Mouse (Mus musculus) cerebellum, postnatal 25 days (tissue): ENCODE measurements at regions not wholly inside any gene's neighbourhood (a gene's known extent, or its start where the extent isn't known, plus 50 kb on each side); places are given as distances from the start of the nearest gene placed in this dataset.

Experiments
- DNase-seq, 2 experiments: peaks; one replicate each; pipeline ENCODE4 v3.0.0; 2021; ENCODE audit warnings: mixed read lengths in 2 of 2

DNA sequence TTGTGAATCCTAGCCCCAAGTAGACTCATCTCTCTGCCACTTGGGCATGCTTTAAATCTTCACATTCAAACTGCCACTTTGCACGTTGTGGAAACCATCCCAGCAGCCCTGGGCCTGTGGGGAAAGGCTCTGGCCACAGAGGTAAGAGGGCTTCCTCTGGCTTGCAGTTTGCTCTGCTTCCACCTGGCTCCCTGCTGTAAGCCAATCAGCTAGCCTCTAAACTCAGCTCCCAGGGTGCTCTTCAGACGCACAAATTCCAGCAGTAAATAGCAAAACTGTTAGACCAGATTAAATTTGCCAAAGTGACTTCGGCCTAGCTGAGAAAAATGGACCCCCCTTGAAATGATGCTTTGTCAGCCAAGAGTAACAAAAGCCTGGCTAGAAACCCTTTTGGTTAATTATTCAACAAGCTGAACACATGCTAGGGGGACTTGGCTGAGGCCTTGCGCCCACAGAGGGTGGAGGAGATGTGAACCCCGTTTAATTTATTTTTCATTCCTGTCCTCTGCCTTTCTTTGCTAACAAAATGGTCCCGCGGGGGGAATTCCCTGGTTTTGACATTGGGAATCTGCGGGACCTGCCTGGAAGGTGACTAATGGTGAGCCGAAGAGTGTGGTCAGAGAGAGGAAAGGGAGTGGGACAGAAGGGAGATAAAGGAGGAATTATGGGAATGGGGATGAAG, 84.1 kb upstream of the Cops8 start:
- DNase-seq: no peak

DNA sequence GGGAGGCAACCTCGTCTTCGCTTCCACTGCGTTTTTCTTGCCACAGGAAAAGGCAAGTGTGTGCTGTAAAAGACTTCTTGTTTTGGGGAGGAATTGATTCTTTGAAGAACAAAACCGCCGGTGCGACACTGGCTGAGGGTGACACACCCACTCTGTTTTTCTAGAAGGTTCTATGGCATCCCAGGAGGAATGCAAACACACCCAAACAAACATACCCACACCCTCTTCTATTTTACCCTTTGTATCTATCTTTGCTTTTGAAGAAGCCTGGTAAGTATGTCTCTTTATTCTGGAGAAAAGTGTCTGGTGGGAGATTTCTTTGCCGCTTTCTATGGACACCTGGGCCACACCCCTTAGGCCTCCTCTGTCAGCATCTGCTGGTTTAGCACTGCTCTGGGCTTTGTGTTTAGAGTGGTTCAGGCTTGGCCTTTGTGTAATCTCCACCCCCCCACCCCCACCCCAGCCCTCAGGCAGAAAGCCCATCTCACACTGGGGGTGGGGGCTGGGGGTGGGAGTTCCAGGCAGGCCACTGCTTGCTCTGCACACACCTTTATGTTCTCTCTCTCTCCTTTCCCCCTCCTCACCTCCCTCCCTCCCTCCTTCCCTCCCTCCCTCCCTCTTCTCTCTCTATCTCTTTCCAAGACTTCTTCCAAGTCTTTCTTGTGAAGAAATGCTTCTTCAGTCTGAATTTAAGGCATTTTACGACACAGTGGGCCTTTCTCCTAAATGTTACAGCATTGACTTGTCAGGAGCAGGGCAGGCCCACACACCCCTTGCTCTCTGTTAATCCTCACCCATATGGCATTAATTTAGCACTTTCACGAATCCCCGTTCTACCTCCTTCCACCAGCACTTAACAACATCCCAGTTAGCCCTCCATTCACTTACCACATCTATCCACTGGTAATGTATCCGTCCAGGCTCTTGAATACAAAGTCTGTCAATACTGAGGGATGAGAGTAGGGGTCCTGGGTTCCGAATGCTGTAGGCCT, 83.2 kb upstream of the Cops8 start:
- no peak for DNase-seq

DNA sequence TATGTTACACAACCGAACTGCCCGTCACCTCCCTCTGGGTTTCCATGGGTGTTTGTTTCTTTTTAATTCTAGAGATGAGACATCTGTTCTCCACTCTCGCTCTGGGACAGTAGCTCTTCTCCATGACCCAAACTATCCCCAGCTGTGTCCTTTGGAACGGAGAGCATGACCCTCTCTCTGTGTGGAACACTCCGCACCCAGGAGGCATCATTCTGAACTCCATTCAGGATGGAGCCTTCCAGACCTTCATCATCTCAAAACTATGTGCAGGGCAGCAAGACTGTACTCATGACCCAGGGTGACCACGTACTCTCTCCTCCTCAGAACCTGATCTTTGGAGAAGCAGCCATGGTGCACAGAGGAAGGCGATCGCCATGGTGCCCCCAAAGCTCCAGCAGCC, 80.5 kb upstream of the Cops8 start:
- no peak for DNase-seq

DNA sequence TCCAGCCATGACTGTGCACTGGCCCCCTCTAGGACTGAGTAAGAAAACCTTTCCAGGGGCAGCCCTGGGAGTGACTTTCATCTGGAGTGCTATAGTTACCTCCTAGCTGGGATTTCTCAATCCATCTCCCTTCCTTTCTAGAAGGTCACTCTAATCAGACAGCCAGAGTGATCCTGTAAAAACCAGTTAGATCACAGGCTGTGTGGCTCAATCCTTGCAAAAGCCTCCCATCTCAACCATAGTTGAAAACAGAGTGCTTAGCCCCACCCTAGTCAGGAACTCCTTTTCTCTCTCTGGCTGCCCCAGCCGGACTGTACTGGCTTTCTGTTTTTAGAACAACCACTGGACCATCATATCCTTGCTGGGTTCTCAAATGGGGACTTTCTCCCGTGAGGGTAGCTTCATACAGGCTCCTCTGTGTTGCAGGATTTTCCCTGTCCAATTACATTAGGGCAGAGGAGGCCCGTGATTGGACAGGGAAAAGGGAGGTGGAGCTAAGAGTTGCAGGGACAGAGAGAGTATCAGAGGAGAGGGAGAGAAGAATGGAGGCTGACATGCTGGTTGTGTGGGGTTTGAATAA, 78.0 kb upstream of the Cops8 start:
- no peak for DNase-seq

DNA sequence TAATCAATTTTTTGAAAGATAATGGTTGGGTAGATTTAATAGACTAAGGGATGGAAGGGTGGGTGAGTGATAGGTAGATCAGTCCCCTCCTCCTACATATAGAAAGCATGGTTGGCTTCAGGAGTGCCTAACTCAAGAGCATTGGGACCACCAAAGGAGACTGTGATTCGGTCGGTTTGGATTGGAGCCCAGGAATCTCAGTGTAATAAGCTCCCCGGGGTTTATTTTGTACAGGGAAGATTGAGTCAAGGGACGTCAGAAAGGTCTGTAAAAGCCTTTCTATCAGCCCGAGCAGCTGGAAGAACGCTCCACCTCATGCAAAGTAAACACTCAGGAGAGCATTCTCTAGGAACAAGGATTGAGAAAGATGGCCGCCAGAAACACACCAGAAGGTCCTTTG, 76.5 kb upstream of the Cops8 start:
- DNase-seq: no peak

DNA sequence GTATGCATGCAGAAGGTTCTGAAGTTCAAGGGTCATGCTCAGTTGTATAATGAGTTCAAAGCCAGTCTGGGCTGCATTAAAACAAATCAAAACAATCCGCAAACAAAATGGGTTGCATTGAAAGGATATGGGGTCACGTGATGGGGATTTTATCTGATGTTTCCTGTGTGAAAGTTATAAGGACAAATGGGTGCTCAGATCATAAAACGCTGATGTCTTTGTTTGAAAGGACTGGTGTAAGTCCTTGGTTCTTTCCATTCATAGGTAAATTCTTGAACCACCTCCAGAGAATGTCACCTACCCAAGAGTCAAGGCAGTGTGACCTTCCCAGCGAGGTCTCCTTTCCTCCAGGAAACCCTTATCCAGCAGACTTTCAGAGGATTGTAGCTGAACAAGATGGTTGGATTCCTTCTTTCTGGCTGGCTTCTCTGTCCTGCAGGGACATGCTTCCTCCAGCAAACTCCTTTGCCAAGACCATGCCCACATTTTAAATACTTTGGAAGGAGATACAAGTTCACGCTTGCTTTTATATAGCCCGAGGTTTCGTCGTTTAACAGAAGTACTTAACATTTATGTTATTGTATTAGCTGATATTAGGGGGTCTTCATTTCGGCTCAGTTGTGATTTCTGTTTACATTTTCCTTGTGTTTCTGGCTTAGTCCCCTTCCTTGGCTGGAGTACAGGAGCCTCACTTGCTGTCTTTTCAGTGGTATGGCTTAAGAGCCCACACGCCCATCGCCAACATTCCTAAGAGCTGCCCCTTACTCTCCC, 74.6 kb upstream of the Cops8 start:
- no peak for DNase-seq

DNA sequence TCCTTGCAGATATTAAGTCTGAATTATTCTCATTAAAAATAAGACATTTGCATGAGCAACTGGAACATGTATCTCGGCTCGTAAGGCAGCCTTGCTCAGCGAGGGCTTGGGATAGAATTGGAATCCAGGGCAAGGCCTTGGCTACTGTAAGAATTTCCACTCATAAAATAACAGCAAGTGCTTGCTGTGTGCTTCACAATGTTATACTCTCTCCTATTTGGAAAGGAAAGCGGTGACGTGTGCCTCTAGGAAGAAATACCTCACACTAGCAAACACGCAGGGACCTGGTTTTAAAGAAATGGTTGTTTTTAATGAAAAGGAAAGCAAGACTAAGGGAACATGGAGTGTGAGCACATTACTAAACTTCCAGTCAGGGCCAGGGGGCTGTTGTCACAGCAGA, 69.3 kb upstream of the Cops8 start:
- no peak for DNase-seq

DNA sequence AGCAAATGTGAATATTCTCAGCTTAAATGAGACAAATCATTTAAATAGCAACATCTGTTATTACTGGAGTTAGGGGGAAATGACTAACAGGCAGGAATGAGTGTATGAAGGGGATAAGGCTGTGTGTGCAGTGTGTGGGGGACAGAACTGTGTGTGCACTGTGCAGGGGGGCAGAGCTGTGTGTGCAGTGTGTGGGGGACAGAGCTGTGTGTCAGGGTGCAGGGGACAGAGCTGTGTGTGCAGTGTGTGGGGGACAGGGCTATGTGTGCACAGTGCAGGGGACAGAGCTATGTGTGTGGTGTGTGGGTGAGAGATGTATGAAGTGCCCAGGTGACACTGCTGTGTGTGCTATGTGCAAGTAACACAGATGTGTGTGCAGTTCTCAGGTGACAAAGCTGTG, 66.7 kb upstream of the Cops8 start:
- no peak for DNase-seq

DNA sequence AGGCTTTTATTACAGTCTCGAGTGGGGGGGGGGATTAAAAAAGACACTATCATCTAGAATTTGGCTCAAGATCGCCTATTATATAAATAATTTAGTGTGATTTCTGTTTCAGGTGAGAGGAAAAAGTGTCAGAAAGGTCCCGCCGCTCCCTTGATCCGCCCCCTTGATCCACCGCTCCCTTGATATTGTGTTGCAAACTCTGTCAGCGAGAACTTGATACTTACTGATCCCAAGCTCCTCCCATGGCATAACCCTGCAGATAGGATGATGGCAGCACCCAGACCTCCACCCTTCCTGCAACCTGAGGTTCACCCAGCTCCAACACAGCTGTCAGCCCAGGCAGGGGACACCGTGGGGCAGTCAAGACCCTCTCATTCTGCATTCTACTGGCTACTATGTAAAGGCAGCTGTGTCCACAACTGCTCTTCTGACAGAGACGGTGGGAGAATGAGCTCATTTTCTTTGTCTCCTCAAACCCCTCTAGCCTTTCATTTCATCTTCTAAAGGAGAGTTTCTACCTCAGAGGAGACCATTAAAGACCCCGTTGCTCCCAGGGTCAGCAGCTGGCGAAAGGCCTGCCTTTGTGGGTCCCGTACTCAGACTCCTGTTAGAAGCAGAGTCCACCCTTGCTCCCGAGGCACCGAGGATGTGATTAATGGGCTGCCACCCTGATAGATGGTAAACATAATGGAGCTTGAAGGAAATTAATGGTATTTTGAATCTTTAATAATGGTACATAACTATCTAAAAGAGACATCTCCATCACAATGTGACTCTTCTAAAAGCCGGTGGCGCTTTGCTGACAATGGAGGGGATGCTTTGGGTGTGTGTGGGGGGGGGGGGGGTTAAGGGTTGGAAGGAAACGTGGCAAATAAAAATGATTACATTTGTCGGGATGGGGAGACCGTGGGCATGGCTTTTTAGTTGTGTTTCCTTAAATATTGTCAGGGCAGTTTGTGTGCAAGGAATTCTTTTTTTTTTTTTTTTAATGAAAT, 58.7 kb upstream of the Cops8 start:
- no peak for DNase-seq

DNA sequence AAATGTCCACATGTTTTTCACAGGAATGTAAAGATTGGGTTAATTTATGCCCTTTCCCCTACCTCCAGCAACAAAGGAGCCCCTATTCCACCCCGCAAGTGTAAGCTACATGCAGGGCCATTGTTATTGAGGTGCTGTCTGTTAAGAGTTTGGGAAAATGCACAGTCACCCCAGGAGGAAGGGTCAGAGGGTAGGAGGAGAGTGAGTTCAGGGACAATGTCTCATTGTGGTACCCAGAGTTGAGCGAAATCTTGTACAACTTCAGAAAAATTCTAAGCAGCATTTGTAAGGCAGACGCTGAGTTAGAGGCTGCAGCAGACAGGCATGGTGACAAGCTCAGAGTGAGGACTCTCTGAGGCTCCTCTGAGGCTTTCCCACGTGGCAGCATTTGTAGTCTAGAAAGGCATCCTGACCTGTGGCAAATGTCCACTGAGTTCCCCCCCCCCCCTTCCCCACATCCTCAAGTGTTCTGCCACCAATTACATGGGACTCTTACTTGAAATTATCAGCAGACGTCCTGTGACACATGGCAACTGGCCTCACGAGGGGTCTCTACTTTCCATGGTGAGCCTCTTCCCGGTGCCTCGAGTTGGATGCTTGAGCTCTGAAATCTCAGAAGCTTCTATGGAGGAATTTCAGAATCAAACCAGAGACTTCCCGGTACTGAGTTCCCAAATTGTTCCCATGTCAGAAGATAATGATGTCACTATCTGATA, 57.8 kb upstream of the Cops8 start:
- DNase-seq: no peak

DNA sequence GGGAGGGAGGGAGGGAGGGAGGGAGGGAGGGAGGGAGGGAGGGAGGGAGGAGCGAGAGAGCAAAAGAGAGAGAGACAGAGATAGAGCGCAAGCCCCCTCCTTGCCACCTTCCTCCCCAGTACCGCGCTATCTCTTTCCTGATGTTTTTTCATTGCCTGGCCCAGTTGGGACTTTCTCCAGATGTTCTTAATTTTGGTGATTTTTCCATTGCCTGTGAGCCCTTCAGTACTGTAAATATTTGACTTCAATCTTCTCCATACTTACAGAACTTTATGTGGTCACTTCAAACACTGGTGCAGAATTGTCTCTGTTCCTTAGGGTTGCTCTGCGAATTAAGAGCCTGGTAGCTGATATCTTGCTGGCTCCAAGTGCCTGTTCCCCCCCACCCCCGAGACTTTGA, 50.1 kb upstream of the Cops8 start:
- DNase-seq: no peak
